Mouse (Mus musculus) thymus, postnatal 0 days (tissue): ENCODE data around the gene Aire. TPM values are rescaled to one million over a fixed set of nuclear protein-coding genes. Genes with fewer than 3 reads are reported as not detected.
A peak's percentile ranks its signal among the peaks of the same experiment; 100 is the strongest.

Experiments
- DNase-seq: peaks from one replicate; pipeline ENCODE4 v3.0.0-alpha.2; 2015; ENCODE audit warnings: low spot score
- polyA plus RNA-seq: library from polyadenylated mRNA; unstranded; fragments of >200 nt; fragmentation: Nextera tagmentation; extraction: Ambion mirVana; gene quantifications from 2 replicates; pipeline ENCODE4 v1.2.1, GENCODE M21; 2015

The Aire gene
- polyA plus RNA-seq, 1 experiment from 2014 or later: 8.8 TPM

- no peak for DNase-seq
Measured at GRCm38 (mm10) chr10:78009945-78010293, 33.5 kb downstream of the Aire start, which contains the start of gene Pfkl. Pfkl (minus strand) TSS chr10:78010083.

DNA sequence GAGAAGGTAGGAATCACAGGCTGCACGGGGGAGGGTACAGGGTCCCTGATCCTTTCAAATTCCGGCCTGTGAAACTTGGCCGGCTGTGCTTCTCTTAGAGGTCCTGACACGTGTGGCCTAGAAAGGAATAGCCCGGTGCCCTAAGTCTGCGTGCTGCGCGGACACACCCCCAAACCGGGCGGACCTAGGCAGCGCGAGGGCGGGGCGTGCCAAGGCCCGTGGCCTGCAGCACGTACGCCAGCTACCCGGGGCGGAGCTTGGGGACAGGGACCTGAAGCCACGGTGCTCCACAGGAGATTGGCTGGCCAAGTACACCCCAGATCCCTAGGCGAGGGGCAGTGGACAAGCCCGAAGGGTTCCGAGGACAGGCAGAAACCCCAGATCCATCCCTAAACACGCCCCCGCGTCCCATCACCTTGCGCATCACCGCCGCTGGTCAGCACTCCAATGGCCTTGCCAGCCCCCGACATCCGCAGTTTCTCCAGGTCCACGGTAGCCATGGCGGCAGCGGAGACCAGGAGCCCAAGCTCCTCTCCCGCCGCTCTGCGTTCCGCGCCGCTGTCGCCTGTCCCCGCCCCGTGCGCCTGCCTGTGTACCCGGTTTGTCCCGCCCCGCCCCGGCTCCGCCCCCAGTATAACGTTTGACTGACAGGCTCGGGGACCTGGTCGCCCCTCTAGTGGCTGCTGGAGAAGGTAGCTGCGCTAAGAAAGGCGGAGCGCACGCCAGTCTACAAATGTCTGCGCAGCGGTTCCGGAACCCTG is 34.0 kb downstream of the Aire start:
- DNase-seq: peak; percentile 94

GRCm38 (mm10) chr10:78008169-78008568 is 35.2 kb downstream of the Aire start:
- DNase-seq: no peak

GRCm38 (mm10) chr10:78007203-78007602 is 36.2 kb downstream of the Aire start:
- no peak for DNase-seq

GRCm38 (mm10) chr10:78005791-78006438 is 37.5 kb downstream of the Aire start:
- DNase-seq: no peak

- no peak for DNase-seq
Measured at GRCm38 (mm10) chr10:78004479-78005100, 38.8 kb downstream of the Aire start.

- no peak for DNase-seq
Measured at GRCm38 (mm10) chr10:78002316-78002715, 41.1 kb downstream of the Aire start.

DNA sequence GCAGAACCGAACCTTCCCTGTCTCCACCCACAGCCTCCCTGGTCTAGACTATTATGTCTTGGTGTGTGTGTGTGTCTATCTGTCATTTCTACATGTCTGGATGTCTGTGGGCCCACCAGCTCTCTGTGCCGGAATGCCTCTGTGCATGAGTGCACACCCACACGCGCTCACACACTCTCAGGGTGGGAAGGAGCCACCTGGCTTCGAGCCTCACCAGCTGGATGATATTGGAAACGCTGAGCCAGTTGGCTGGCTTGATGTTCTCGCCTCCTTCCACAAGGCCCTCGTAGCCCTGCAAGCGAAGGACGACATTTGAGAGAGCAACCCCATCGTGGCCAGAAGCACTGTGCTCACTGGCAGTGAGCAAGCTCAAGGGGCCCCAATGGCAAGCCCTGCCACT is 41.6 kb downstream of the Aire start:
- no peak for DNase-seq

DNA sequence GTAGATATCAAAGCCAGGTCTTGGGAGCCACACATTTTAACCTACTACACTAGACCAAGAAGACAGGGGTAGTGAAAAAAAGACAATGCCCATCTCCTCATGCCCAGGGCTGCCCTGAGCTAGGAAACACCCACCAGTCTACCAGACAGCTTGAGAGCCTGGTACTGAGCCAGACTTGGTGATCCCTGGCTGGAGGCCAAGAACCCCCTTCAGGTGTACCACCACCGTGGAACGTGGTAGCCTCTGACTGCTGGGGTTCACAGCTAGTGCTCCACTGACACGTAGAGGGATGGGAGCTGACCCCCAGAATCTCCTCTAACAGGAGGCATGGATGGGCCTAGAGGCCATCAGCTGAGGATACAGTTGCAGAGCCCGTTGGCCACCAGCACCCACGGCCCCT is 43.2 kb downstream of the Aire start:
- DNase-seq: no peak

DNA sequence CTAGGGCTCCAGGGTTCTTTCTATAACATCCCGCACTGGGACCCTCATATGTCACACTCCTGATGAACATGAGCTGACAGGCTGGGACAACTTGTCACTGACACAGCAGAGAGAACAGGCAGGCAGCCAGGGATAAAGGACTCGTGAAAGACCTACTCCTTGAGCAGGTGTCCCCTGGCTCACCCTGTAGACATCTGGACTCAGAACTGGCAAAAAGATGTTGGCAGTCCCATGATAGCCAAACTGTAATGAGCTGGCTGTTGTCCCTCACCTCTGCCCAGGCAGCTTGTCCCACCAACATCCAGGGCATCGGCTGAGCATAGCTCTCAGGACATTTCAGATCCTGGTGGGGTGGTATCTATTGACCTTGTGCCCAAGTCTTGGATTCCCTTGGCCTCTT is 47.8 kb downstream of the Aire start:
- DNase-seq: no peak

GRCm38 (mm10) chr10:77985775-77986174 is 57.6 kb downstream of the Aire start:
- DNase-seq: no peak

GRCm38 (mm10) chr10:77984660-77985059 is 58.8 kb downstream of the Aire start:
- DNase-seq: peak; percentile 83

Other genes starting within 250 kb of the Aire start
- gene Gm9639, start 248.5 kb downstream of the Aire start, polyA plus RNA-seq: not detected in 2 replicates
- gene Gm19668, start 244.5 kb downstream of the Aire start, polyA plus RNA-seq: not detected in 2 replicates
- gene Gm9507, start 231.8 kb downstream of the Aire start, polyA plus RNA-seq: not detected in 2 replicates
- gene Gm2696, start 228.9 kb downstream of the Aire start, polyA plus RNA-seq: not detected in 2 replicates
- not detected in 2 replicates for gene Krtap10-4, start 216.5 kb downstream of the Aire start, polyA plus RNA-seq
- gene Krtap10-10, start 207.7 kb downstream of the Aire start, polyA plus RNA-seq: not detected in 2 replicates
- not detected in 2 replicates for gene Gm36176, start 196.8 kb downstream of the Aire start, polyA plus RNA-seq
- not detected in 2 replicates for gene Gm10318, start 190.8 kb downstream of the Aire start, polyA plus RNA-seq
- gene Gm3285, start 181.6 kb downstream of the Aire start, polyA plus RNA-seq: not detected in 2 replicates
- gene Lrrc3, start 141.1 kb downstream of the Aire start, polyA plus RNA-seq: 1.2 TPM in 2 replicates
- 18.1 and 21.8 TPM in 2 replicates for gene Trpm2, start 73.0 kb downstream of the Aire start, polyA plus RNA-seq
- 20.9 and 21.0 TPM in 2 replicates for gene 1810043G02Rik, start 65.1 kb downstream of the Aire start, polyA plus RNA-seq
- 41.1 and 45.5 TPM in 2 replicates for gene Pfkl, start 33.5 kb downstream of the Aire start, polyA plus RNA-seq
- gene Dnmt3l, start 1.7 kb downstream of the Aire start, polyA plus RNA-seq: 0.69 and 1.1 TPM in 2 replicates
- gene Icosl, start 25.7 kb upstream of the Aire start, polyA plus RNA-seq: 6.2 and 6.7 TPM in 2 replicates
- 28.9 and 31.2 TPM in 2 replicates for gene D10Jhu81e, start 126.2 kb upstream of the Aire start, polyA plus RNA-seq
- 18.1 and 18.7 TPM in 2 replicates for gene Pwp2, start 141.5 kb upstream of the Aire start, polyA plus RNA-seq
- gene Trappc10, start 201.0 kb upstream of the Aire start, polyA plus RNA-seq: 20.0 and 26.3 TPM in 2 replicates